Mouse (Mus musculus): ENCODE results near the gene Mgat1. TPM values are rescaled to one million over a fixed set of nuclear protein-coding genes. Genes with fewer than 3 reads are reported as not detected.

Gene Mgat1
- polyA plus RNA-seq, 1 experiment from 2014 or later = 73.0 TPM

DNA sequence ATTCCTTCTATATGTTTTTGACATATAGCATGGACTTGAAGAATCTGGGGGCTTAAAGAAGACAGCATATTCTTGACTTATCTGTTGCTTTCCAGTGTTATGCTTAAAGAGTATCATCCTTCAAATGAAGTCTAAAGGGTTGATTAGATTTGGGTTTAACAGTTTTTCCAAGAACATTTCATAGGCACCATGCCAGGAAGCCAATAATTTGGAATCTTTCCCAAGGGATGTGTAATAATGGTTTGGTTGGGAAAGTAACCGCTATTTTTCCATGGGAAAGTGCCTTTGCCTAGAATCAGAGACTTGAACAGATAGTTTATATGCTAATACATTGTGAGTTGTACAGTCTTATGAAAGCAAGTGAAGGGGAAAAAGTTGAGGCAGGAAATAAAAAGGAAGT, 7.1 kb upstream of the Mgat1 start:
- no peak overlapping the region for H3K4me2 ChIP-seq (ENCODE audit: low read depth, low read length)
- no peak for ATAC-seq (ENCODE audit: low read depth)
- no peak overlapping the region for H3K27ac ChIP-seq (ENCODE audit: low read length)
- H3K4me3 ChIP-seq (ENCODE audit: low read length) = no peak overlapping the region
- no peaks in the 10 kb centered on the region for H3K27me3 ChIP-seq (ENCODE audit: control insufficient read depth, insufficient read depth, low read depth, low read length)
- H3K9me3 ChIP-seq (ENCODE audit: control insufficient read depth, low read length) = no peaks in the 10 kb centered on the region
- peaks cover 2% of the 10 kb centered on the region; the same call in 1 of the 2 replicates for H3K4me1 ChIP-seq (replicated peaks; ENCODE audit: control insufficient read depth, insufficient read depth, low read length)
- 52% methylated on average over 1 of the region's 1 CpGs for WGBS
- H3K36me3 ChIP-seq (ENCODE audit: control insufficient read depth, insufficient read depth, low read length) = no peaks in the 10 kb centered on the region
- H3K9ac ChIP-seq (ENCODE audit: low read length) = no peak overlapping the region

DNA sequence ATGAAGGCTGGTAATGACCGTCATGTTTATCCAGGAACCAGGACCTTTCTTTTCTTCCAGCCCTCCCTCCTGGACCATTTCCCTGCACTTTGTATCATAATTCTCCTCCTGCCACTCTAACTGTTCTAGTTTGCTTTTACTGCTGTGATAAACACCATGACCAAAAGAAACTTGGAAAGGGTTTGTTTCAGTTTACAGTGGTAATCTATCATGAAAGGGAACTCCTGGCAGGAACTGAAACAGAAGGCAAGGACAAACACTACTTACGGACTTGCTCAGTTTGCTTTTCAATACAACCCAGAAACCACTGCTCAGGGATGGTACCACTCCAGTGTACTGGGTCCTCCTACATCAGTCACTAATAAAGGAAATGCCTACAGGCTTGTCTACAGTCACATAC, 6.5 kb upstream of the Mgat1 start:
- no peak overlapping the region for H3K4me3 ChIP-seq (ENCODE audit: low read length)
- H3K4me1 ChIP-seq (replicated peaks; ENCODE audit: control insufficient read depth, insufficient read depth, low read length) = peaks cover 2% of the 10 kb centered on the region; the same call in 1 of the 2 replicates
- no peaks in the 10 kb centered on the region for H3K9me3 ChIP-seq (ENCODE audit: control insufficient read depth, low read length)
- no peak overlapping the region for H3K4me2 ChIP-seq (ENCODE audit: low read depth, low read length)
- H3K36me3 ChIP-seq (ENCODE audit: control insufficient read depth, insufficient read depth, low read length) = no peaks in the 10 kb centered on the region
- H3K27ac ChIP-seq (ENCODE audit: low read length) = no peak overlapping the region
- no peak overlapping the region for H3K9ac ChIP-seq (ENCODE audit: low read length)
- H3K27me3 ChIP-seq (ENCODE audit: control insufficient read depth, insufficient read depth, low read depth, low read length) = no peaks in the 10 kb centered on the region
- 41% methylated on average over 2 of the region's 2 CpGs for WGBS
- ATAC-seq (ENCODE audit: low read depth) = no peak

DNA sequence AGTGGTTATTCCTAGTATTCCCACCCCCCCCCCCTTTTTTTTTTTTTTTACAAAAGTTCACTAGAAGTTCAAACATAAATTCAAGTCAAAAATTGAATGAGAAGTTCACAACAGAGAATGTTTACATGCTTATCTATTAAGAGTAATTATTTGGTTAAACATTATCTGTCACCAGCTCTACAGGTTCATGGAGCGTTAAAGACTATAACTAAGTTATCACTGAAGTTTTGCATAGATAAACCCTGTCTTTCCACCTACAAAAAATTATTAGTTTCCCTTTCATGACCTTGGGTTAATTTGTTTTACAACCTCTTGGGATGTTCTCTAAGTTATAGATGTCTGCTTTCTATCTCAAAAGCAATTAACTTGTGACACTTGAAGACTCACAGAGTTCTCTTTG, 3.7 kb upstream of the Mgat1 start:
- H3K4me1 ChIP-seq (replicated peaks; ENCODE audit: control insufficient read depth, insufficient read depth, low read length) = peaks cover 12% of the 10 kb centered on the region
- H3K9ac ChIP-seq (ENCODE audit: low read length) = no peak overlapping the region
- no peak for ATAC-seq (ENCODE audit: low read depth)
- H3K9me3 ChIP-seq (ENCODE audit: control insufficient read depth, low read length) = no peaks in the 10 kb centered on the region
- no peak overlapping the region for H3K4me3 ChIP-seq (ENCODE audit: low read length)
- H3K36me3 ChIP-seq (ENCODE audit: control insufficient read depth, insufficient read depth, low read length) = no peaks in the 10 kb centered on the region
- H3K27me3 ChIP-seq (ENCODE audit: control insufficient read depth, insufficient read depth, low read depth, low read length) = no peaks in the 10 kb centered on the region
- no peak overlapping the region for H3K4me2 ChIP-seq (ENCODE audit: low read depth, low read length)
- 61% methylated on average over 1 of the region's 1 CpGs for WGBS
- no peak overlapping the region for H3K27ac ChIP-seq (ENCODE audit: low read length)

DNA sequence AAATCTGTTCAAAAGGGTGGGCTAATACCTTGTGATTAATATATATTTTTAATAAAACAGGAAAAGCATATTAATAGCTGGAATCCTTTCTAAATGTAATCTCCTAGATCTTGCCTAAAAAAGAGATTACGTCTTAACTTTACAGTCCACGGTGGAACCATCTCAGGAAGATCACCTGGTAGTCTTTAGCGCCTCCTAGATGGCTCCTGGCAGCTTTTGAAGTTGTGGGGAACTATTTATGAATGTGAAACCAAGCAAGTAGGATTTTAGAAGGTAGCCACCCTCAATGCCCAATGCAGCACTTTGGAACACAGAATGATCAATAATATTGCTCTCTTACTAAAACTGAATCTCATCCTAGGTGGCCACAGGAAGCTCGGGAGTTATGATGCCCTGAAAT, 3.1 kb upstream of the Mgat1 start:
- 73% methylated on average over 4 of the region's 4 CpGs for WGBS
- Histone ChIP-seq H3K9ac (ENCODE audit: low read length) (no peak overlapping the region), H3K36me3 (ENCODE audit: control insufficient read depth, insufficient read depth, low read length) (no peaks in the 10 kb centered on the region), H3K4me3 (ENCODE audit: low read length) (no peak overlapping the region), H3K27ac (ENCODE audit: low read length) (no peak overlapping the region), H3K4me2 (ENCODE audit: low read depth, low read length) (no peak overlapping the region), H3K27me3 (ENCODE audit: control insufficient read depth, insufficient read depth, low read depth, low read length) (no peaks in the 10 kb centered on the region), H3K9me3 (ENCODE audit: control insufficient read depth, low read length) (no peaks in the 10 kb centered on the region), H3K4me1 (replicated peaks; ENCODE audit: control insufficient read depth, insufficient read depth, low read length) (peaks cover 17% of the 10 kb centered on the region)
- ATAC-seq (ENCODE audit: low read depth) = no peak

DNA sequence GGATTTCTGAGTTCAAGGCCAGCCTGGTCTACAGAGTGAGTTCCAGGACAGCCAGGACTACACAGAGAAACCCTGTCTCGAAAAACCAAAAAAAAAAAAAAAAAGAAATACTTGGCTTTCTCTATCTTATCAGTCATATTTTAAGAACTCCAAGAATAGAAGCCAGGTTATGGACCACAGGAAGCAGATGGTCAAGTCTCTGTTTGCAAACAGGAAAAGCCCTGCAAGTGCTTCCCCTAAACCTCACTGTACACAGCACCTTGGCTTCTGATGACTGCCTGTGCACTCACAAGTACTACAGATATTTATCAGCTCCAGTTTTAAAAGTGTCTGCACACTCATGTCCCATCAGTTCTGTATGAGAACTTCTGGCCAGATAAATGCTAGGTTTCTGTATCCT, 2.5 kb upstream of the Mgat1 start:
- no peak overlapping the region for H3K4me2 ChIP-seq (ENCODE audit: low read depth, low read length)
- H3K36me3 ChIP-seq (ENCODE audit: control insufficient read depth, insufficient read depth, low read length) = no peaks in the 10 kb centered on the region
- no peak overlapping the region for H3K4me3 ChIP-seq (ENCODE audit: low read length)
- no peak overlapping the region for H3K27ac ChIP-seq (ENCODE audit: low read length)
- H3K27me3 ChIP-seq (ENCODE audit: control insufficient read depth, insufficient read depth, low read depth, low read length) = no peaks in the 10 kb centered on the region
- no peak for ATAC-seq (ENCODE audit: low read depth)
- WGBS = 80% methylated on average over 1 of the region's 1 CpGs
- no peaks in the 10 kb centered on the region for H3K9me3 ChIP-seq (ENCODE audit: control insufficient read depth, low read length)
- no peak overlapping the region for H3K9ac ChIP-seq (ENCODE audit: low read length)
- peaks cover 21% of the 10 kb centered on the region for H3K4me1 ChIP-seq (replicated peaks; ENCODE audit: control insufficient read depth, insufficient read depth, low read length)

DNA sequence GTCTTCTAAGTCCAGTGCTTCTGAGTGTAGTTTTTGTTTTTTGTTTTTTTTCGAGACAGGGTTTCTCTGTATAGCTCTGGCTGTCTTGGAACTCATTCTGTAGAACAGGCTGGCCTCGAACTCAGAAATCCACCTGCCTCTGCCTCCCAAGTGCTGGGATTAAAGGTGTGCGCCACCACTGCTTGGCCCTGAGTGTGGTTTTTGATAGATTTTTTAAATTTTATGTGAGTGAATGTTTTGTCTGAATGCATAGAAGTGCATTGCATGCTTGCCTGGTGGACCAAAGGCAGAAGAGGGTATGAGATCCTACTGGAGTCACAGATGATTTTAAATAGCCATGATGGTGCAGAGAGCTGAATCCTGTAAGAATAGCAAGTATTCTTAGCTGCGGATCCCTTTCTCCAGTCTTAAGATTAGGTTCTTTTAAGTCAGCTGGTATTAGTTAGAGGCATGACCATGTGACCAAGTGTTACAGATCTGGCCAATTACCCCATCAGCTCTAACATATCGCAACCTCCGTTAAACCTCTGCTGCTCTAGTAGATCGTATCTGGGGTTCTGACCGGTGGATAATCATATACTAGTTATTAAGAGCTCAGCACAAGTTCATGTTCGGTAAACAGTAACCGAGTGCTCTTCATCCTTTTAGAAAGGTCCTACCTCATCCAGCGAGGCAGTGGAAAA, 906 bp upstream of the Mgat1 start:
- Histone ChIP-seq H3K4me1 (replicated peaks; ENCODE audit: control insufficient read depth, insufficient read depth, low read length) (peaks cover 35% of the 10 kb centered on the region), H3K4me2 (ENCODE audit: low read depth, low read length) (peak overlapping the region; percentile 66), H3K9me3 (ENCODE audit: control insufficient read depth, low read length) (no peaks in the 10 kb centered on the region), H3K27ac (ENCODE audit: low read length) (peak overlapping the region; percentile 98), H3K9ac (ENCODE audit: low read length) (peak overlapping the region; percentile 79), H3K27me3 (ENCODE audit: control insufficient read depth, insufficient read depth, low read depth, low read length) (no peaks in the 10 kb centered on the region), H3K4me3 (ENCODE audit: low read length) (peak overlapping the region; percentile 60), H3K36me3 (ENCODE audit: control insufficient read depth, insufficient read depth, low read length) (no peaks in the 10 kb centered on the region)
- no peak for ATAC-seq (ENCODE audit: low read depth)
- 19% methylated on average over 11 of the region's 11 CpGs for WGBS

DNA sequence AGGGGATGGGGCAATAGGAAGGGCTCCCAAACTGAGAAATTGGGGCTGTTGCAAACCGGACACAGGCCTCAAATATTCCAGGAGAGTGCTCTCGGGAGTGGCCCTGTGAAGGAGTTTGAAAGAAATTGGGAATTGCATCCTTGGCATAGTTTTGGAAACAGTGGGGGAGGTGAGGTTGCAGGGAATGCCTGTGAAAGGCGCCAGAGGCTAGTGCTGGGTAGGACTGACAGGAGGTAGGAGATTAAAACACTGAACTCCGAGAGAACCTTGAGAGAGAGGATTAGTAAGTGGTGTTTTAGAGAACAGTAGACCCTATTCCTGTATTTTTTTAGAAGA, 572 bp downstream of the Mgat1 start:
- Histone ChIP-seq H3K9ac (ENCODE audit: low read length) (peak overlapping the region; percentile 79), H3K4me1 (replicated peaks; ENCODE audit: control insufficient read depth, insufficient read depth, low read length) (peaks cover 50% of the 10 kb centered on the region), H3K27me3 (ENCODE audit: control insufficient read depth, insufficient read depth, low read depth, low read length) (no peaks in the 10 kb centered on the region), H3K9me3 (ENCODE audit: control insufficient read depth, low read length) (no peaks in the 10 kb centered on the region), H3K4me2 (ENCODE audit: low read depth, low read length) (peak overlapping the region; percentile 66), H3K27ac (ENCODE audit: low read length) (peak overlapping the region; percentile 98), H3K36me3 (ENCODE audit: control insufficient read depth, insufficient read depth, low read length) (no peaks in the 10 kb centered on the region), H3K4me3 (ENCODE audit: low read length) (peak overlapping the region; percentile 60)
- 0% methylated on average over 4 of the region's 4 CpGs for WGBS
- ATAC-seq (ENCODE audit: low read depth) = peak; percentile 0; the same call in 1 of the 2 replicates

DNA sequence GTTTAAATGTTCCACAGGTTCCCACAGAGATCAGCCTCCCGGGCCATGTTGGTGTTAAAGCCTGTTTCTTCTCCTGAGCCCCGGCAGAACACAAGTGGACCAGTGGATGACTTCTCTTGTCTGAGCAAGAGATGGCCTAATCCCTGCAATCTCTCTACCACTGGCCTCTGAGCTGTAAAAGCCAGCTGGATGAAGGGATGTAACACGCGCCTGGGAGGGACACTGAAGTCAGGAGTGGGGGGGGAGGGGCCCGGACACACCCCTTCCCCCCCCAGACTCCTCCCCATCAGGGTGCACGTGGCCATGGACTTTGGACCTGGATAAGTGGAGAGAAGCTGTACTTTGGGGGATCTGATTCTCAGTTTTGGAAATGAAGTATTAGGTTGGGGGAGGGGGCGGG, 1.2 kb downstream of the Mgat1 start:
- H3K27ac ChIP-seq (ENCODE audit: low read length) = peak overlapping the region; percentile 98

DNA sequence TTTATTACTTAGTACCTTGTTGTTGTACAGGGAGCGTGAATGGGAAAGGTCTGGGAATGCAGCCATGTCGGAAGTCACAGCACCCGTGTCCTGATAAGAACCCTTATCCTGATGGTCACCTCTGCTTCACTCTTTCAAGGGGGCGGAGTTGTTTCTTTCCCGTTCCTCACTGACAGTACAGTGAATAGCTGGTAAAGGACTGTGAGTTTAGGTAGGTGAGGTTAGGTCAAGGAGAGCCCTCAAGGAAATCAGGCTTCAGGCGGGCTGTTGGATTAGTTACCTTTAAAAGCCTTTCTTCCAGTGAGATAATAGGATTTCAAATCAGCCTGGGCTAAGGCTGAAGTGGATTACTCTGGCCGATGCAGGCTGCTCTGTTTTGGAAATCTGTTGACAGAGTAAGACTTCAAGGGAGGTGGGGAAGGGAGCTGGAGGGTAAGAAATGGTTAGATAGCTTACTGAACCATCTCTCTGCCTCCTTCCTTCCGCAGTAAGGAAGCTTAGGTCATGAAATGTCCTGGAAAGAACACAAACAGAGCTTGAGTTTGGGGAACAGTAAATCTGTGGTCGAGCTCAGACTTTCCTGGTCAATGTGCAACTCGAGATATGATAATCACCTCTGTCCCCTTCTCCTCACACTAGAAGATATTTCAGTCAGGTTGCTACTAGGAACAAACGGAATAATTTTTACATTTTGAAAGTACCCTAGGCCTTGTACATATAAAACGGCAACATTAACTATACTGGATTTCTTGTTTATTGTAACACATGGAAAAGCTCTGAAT, 1.8 kb downstream of the Mgat1 start:
- 23% methylated on average over 12 of the region's 12 CpGs for WGBS
- Histone ChIP-seq H3K27ac (ENCODE audit: low read length) (peak overlapping the region; percentile 37), H3K4me3 (ENCODE audit: low read length) (peak overlapping the region; percentile 60), H3K4me1 (replicated peaks; ENCODE audit: control insufficient read depth, insufficient read depth, low read length) (peaks cover 56% of the 10 kb centered on the region), H3K36me3 (ENCODE audit: control insufficient read depth, insufficient read depth, low read length) (no peaks in the 10 kb centered on the region), H3K4me2 (ENCODE audit: low read depth, low read length) (peak overlapping the region; percentile 66), H3K9me3 (ENCODE audit: control insufficient read depth, low read length) (no peaks in the 10 kb centered on the region), H3K27me3 (ENCODE audit: control insufficient read depth, insufficient read depth, low read depth, low read length) (no peaks in the 10 kb centered on the region), H3K9ac (ENCODE audit: low read length) (peak overlapping the region; percentile 40)
- ATAC-seq (ENCODE audit: low read depth) = no peak

More for the DNA sequence above, 1.2 kb downstream of the Mgat1 start:
- Histone ChIP-seq H3K4me2 (ENCODE audit: low read depth, low read length) (peak overlapping the region; percentile 66), H3K9me3 (ENCODE audit: control insufficient read depth, low read length) (no peaks in the 10 kb centered on the region), H3K27me3 (ENCODE audit: control insufficient read depth, insufficient read depth, low read depth, low read length) (no peaks in the 10 kb centered on the region), H3K9ac (ENCODE audit: low read length) (peak overlapping the region; percentile 24), H3K4me3 (ENCODE audit: low read length) (peak overlapping the region; percentile 60), H3K36me3 (ENCODE audit: control insufficient read depth, insufficient read depth, low read length) (no peaks in the 10 kb centered on the region), H3K4me1 (replicated peaks; ENCODE audit: control insufficient read depth, insufficient read depth, low read length) (peaks cover 55% of the 10 kb centered on the region)
- 16% methylated on average over 7 of the region's 7 CpGs for WGBS
- ATAC-seq (ENCODE audit: low read depth) = no peak
